Mouse (Mus musculus) CH12F3 (cell line): Measurements from ENCODE around the gene Car11.
"Not testable (repeated sequence)": the region's sequence is repeated elsewhere in the genome, so short reads cannot be mapped to it uniquely, and the experiment has no call there.

ENCODE experiments used
- in situ Hi-C: fragments of 300-500 bp; cut with MboI; formaldehyde crosslinking; loops from 2 replicates; pipeline ENCODE4 v1.14.3; 2020; ENCODE audit warnings: low sequenced_read_pairs

Car11 gene

GRCm38 (mm10) chr7:45699523-45700141 lies at the start of gene Car11:
Gene Car11 (plus strand): TSS chr7:45699843.
- in situ Hi-C loops, result no loop called here

GRCm38 (mm10) chr7:45650484-45650883 lies 49.2 kb upstream of the Car11 start:
- in situ Hi-C loops, result not testable (repeated sequence)

GRCm38 (mm10) chr7:45654424-45655047 lies 45.1 kb upstream of the Car11 start:
- in situ Hi-C loops, result no loop called here

- in situ Hi-C loops, result no loop called here
Observed at GRCm38 (mm10) chr7:45660746-45661478, 38.7 kb upstream of the Car11 start.

GRCm38 (mm10) chr7:45661702-45662101 lies 37.9 kb upstream of the Car11 start:
- in situ Hi-C loops, result not testable (repeated sequence)

- in situ Hi-C loops, result no loop called here
Observed at GRCm38 (mm10) chr7:45665303-45666138, 34.1 kb upstream of the Car11 start.

- in situ Hi-C loops, result no loop called here
Observed at GRCm38 (mm10) chr7:45666161-45666560, 33.5 kb upstream of the Car11 start, which contains the start of gene Fut2. Gene Fut2 (minus strand): TSS chr7:45666394.

- in situ Hi-C loops, result no loop called here
Observed at GRCm38 (mm10) chr7:45667761-45668160, 31.9 kb upstream of the Car11 start.

GRCm38 (mm10) chr7:45668921-45669320 lies 30.7 kb upstream of the Car11 start:
- in situ Hi-C loops, result no loop called here

- in situ Hi-C loops, result no loop called here
Observed at GRCm38 (mm10) chr7:45677627-45678295, 21.9 kb upstream of the Car11 start.

GRCm38 (mm10) chr7:45678513-45678912 lies 21.1 kb upstream of the Car11 start:
- in situ Hi-C loops, result no loop called here

- in situ Hi-C loops, result loop anchor here (10.0 kb wide), 1 partner anchor 85 kb away; no protein-coding TSS in a partner anchor
Observed at GRCm38 (mm10) chr7:45679966-45680621, 19.5 kb upstream of the Car11 start.

GRCm38 (mm10) chr7:45681046-45681736 lies 18.5 kb upstream of the Car11 start:
- in situ Hi-C loops, result loop anchor here (10.0 kb wide), 1 partner anchor 86 kb away; no protein-coding TSS in a partner anchor

GRCm38 (mm10) chr7:45682144-45683126 lies 17.2 kb upstream of the Car11 start:
- in situ Hi-C loops, result loop anchor here (10.0 kb wide), 1 partner anchor 88 kb away; no protein-coding TSS in a partner anchor

- in situ Hi-C loops, result loop anchor here (10.0 kb wide), 1 partner anchor 89 kb away; no protein-coding TSS in a partner anchor
Observed at GRCm38 (mm10) chr7:45683396-45684050, 16.1 kb upstream of the Car11 start, which contains the start of gene Ntn5. Gene Ntn5 (plus strand): TSS chr7:45684022.

- in situ Hi-C loops, result loop anchor here (10.0 kb wide), 1 partner anchor 91 kb away; no protein-coding TSS in a partner anchor
Observed at GRCm38 (mm10) chr7:45685811-45686210, 13.8 kb upstream of the Car11 start.

- in situ Hi-C loops, result loop anchor here (10.0 kb wide), 1 partner anchor 92 kb away; no protein-coding TSS in a partner anchor
Observed at GRCm38 (mm10) chr7:45686841-45687240, 12.8 kb upstream of the Car11 start.
